Mouse (Mus musculus) urinary bladder, postnatal 36 days (tissue): ENCODE measurements around the gene Mapkap1.
A peak's percentile ranks its signal among the peaks of the same experiment; 100 is the strongest.

ENCODE experiments used
- DNase-seq, 2 experiments: peaks; one replicate each; pipeline ENCODE4 v3.0.0; 2022; ENCODE audit warnings: low spot score in 2 of 2, mixed read lengths in 1 of 2

Mapkap1 gene

GRCm38 (mm10) chr2:34406601-34407464 lies at the start of gene Mapkap1:
Gene Mapkap1 (plus strand): TSS chr2:34406771.
- DNase-seq = peak; percentile 95 to 99

GRCm38 (mm10) chr2:34363678-34364077 lies 42.9 kb upstream of the Mapkap1 start:
- DNase-seq = no peak

- DNase-seq = no peak
Observed at GRCm38 (mm10) chr2:34367024-34367423, 39.5 kb upstream of the Mapkap1 start.

DNA sequence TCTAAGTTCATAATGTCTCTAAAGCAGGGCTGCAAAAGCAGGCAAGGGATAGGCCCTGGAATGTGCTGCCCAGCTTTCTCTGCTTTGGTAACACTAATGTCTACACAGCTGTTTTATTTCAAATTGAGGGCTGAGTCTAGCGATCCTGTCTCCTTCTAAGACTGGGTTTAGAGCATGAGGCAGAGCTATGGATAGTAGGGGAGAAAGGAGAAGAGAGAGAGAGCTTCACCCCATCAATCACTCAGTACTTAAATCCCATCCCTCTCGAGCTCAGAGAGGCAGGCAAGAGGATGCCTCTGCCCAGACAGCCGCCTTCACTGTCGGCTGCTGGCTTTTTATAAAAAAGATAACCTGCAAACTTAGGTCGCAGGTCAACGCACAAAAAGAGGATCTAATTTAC lies 38.2 kb upstream of the Mapkap1 start:
- no peak for DNase-seq

DNA sequence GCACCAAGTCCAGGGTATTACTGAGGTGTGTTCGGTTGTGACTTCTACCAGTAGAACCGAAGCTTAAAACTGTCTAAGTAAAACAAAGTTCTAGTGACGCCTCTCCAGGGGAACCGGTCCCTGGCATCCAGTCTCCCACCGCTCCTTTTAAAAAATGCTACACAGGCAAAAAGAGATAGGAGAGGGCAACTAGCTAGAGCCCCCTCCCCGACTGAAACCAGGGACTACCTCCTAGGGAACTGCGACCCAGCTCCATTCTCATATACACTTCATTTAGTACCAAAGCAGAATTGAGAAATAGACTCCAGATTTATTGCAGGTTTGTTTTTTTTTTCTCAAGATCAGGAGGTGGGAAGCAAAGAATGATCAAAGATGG lies 36.2 kb upstream of the Mapkap1 start:
- DNase-seq = no peak

- DNase-seq = peak; percentile 3 to 13
Observed at GRCm38 (mm10) chr2:34370725-34371440, 35.7 kb upstream of the Mapkap1 start.

DNA sequence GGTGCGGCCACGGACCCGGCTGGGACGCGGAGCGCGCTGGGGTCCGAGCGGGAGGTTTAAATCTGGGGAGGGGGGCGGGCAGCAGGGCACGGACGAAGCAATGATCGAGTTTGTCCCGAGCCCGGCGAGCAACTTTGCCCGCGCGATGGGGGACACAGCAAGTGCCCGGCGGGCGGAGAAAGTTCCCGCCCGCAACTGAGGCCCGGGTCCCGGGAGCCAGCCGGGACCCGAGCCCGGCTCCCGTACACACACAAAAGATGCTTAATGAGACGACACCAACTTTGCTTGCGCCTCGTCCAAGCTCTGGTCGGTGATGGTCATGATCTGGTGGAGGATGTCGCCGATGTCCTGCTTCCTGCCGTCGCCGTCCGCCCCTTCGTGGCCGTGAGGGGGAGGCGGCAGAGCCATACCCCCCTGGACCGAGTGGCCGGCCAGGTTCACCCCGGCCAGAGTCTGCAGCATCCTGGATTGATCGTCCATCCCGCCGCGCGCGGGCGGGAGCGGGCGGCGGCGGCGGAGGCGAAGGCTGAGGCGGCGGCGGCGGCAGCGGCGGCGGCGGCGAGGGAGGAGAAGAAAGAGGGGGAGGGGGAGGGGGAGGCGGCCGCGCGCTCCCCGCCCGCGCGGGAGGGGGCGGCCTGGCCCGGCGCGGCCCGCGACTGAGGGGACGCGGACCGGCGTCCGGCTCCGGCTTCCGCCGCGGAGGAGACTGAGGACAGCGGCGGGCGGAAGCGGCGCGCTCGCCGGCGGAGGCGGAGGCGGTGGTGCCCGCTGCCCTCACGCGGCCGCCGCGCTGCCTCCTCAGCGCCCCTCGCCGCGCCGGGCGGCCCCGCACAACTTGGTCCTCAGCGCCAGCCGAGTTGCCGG lies 34.9 kb upstream of the Mapkap1 start:
- peak; percentile 13 to 27 for DNase-seq

- DNase-seq = peak; percentile 93 to 94
Observed at GRCm38 (mm10) chr2:34372305-34373301, 34.0 kb upstream of the Mapkap1 start, which contains the start of gene Pbx3. Gene Pbx3 (minus strand): TSS chr2:34373142.

GRCm38 (mm10) chr2:34373886-34374285 lies 32.7 kb upstream of the Mapkap1 start:
- no peak for DNase-seq

GRCm38 (mm10) chr2:34374349-34374748 lies 32.2 kb upstream of the Mapkap1 start:
- no peak for DNase-seq

GRCm38 (mm10) chr2:34378930-34379329 lies 27.6 kb upstream of the Mapkap1 start:
- DNase-seq = no peak

DNA sequence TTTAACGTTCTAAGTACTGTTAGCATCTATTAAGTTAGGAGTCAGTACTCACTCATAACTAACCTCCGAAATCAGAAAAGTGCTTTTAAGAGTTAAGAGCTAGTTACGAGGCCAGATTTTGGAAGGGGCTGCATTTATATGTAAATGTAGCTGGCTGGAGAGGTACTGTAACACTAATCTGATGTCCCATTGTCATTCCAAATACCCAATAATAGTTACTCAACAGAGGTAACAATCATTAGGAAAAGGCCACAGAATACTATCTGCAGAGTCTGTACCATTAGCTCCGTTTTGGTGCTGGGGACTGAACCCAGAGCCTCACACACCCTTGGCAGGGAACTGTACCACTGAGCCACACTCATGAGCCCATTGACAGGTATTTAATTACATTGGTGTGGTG lies 7.0 kb upstream of the Mapkap1 start:
- no peak for DNase-seq

DNA sequence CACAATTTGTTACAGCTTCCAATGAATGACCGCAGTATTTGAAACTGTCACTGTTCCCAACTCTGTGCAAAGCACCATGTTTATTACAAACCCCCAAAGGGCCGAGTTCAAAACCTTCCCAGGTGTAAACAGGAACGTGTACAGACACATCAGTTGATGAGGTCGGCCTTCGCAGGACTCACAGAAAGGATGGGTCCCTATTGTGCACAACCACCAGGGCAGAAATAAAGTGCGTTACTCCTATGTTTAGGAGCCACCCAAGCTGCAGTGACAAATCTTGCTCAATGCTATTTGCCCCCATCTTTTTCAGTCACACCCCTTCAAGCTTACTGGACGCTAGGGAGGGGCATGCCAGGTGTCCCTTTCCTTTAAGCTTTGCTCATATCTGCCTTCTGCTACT lies 1.0 kb downstream of the Mapkap1 start:
- no peak for DNase-seq

DNA sequence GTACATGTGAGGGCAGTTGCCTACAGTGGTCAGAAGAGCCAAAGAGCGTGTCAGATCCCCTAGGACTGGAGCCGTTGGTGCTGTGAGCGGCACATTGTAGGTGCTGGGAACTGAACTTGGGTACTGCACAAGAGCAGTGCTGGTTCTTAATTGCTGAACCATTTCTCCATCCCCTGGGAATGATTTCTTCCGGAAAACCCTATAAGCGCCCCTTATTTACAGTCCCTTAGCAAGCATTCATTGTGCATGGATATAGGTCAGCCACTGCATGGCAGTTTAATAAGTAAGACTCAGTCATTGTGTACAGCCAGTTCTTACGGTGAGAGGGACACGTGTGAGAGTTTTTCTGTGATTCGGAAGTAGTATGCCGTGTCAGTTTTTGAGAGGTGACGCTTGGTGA lies 1.8 kb downstream of the Mapkap1 start:
- DNase-seq = no peak

GRCm38 (mm10) chr2:34409741-34410340 lies 3.3 kb downstream of the Mapkap1 start:
- DNase-seq = no peak

DNA sequence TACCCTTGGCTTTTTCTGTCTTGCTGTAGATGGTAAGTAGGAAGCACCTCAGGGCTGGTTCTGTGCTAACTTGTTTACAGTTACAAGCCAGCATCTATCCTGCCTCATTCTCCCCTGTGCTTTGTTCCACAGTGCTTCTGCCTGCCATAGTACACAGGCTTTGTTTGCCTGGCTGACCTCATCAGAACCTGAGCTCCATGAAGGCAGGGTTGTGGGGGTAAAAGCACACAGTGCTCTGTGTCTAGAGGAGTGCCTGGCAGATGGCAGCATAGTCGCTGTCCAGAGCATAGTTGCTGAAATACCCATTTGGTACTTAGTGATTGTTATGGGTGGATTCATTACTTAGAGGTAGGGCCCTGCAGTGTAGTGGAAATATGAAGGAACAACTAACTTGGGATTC lies 13.7 kb downstream of the Mapkap1 start:
- DNase-seq = no peak

GRCm38 (mm10) chr2:34424186-34424585 lies 17.6 kb downstream of the Mapkap1 start:
- DNase-seq = no peak

DNA sequence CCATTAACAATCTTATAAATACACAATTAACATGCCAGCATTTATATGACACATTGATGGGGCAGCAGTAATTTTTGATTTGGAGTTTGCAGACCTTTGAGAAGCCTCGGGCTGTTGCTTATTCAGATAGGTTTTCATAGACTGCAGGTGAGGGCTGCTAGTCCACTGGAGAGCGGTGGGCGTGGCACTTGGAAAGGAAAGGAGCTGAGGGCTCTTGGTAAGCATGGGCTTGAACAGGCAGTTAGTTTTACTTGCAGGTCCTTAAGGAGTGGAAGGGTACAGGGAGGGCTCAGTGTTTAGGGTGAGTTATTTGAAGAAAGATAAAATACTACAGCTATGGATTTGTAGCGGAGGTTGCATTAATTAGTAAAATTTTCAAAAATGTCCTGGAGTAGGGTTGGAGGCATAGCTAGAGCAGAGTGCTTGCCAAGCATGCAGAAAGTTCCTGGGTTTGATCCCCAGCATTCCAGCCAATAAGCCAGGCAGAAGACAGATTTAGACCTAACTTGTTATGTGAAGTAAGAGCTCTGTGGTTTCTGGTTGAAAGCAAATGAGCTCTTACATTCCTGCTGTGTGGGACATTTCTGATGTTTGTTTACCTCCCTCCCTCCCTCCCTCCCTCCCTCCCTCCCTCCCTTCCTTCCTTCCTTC lies 19.1 kb downstream of the Mapkap1 start:
- no peak for DNase-seq

DNA sequence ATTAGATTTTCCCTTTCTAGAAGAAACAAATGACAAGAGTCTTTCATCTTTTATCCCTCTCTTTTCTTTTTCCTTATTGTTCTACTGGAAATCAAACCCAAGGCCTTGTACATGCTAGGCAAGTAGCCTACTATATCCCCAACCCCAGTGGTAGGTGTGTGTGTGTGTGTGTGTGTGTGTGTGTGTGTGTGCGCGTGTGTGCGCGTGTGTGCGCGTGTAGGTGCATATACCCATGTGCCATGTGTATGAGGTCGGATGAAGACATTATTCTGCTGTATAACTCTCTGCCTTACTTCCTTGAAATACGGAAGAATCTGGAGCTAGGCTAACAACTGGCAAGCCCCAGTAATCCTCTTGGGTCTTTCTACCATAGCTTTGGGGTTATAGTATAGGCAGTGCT lies 24.1 kb downstream of the Mapkap1 start:
- no peak for DNase-seq
